Mouse (Mus musculus) heart, embryonic 15.5 days (tissue): ENCODE measurements at regions not wholly inside any gene's neighbourhood (a gene's known extent, or its start where the extent isn't known, plus 50 kb on each side); places are given as distances from the start of the nearest gene placed in this dataset.
A peak's percentile ranks its signal among the peaks of the same experiment; 100 is the strongest.

ENCODE experiments used
- ATAC-seq: fragments of 200-750 bp; cut with Nextera tagmentation; replicated peaks from 2 replicates; pipeline ENCODE4 v1.8.0; 2017; ENCODE audit warnings: low read depth, moderate TSS enrichment; ENCODE audit not compliant: insufficient number of reproducible peaks, insufficient read depth, low FRiP score
- H3K27ac ChIP-seq: fragments of 300-500 bp; sonication (generic); 2 replicates; pipeline ENCODE4 v1.5.1; 2015; ENCODE audit warnings: mild to moderate bottlenecking, inconsistent platforms
- H3K27me3 ChIP-seq: fragments of 300-500 bp; sonication (generic); 2 replicates; pipeline ENCODE4 v1.6.1; 2015; ENCODE audit warnings: inconsistent platforms
- H3K36me3 ChIP-seq: fragments of 300-500 bp; sonication (generic); 2 replicates; pipeline ENCODE4 v1.6.1; 2015; ENCODE audit warnings: mild to moderate bottlenecking, inconsistent platforms
- H3K4me1 ChIP-seq: fragments of 300-500 bp; sonication (generic); replicated peaks from 2 replicates; pipeline ENCODE4 v1.6.1; 2015; ENCODE audit warnings: inconsistent platforms
- H3K4me2 ChIP-seq: fragments of 300-500 bp; sonication (generic); 2 replicates; pipeline ENCODE4 v1.6.1; 2015; ENCODE audit warnings: inconsistent platforms, mild to moderate bottlenecking, moderate library complexity
- H3K4me3 ChIP-seq: fragments of 300-500 bp; sonication (generic); 2 replicates; pipeline ENCODE4 v1.5.1; 2015; ENCODE audit warnings: mild to moderate bottlenecking, inconsistent platforms
- H3K9ac ChIP-seq: fragments of 300-500 bp; sonication (generic); 2 replicates; pipeline ENCODE4 v1.6.1; 2015; ENCODE audit warnings: mild to moderate bottlenecking, inconsistent platforms
- H3K9me3 ChIP-seq: fragments of 300-500 bp; sonication (generic); replicated peaks from 2 replicates; pipeline ENCODE4 v1.6.1; 2016; ENCODE audit warnings: inconsistent platforms
- WGBS: fragments of 180-500 bp; shearing (Covaris S2); methylation state at CpG from one replicate; pipeline ENCODE4 v1.1.7; 2015; ENCODE audit warnings: mixed read lengths; 5-methylcytosine and 5-hydroxymethylcytosine counted together

DNA sequence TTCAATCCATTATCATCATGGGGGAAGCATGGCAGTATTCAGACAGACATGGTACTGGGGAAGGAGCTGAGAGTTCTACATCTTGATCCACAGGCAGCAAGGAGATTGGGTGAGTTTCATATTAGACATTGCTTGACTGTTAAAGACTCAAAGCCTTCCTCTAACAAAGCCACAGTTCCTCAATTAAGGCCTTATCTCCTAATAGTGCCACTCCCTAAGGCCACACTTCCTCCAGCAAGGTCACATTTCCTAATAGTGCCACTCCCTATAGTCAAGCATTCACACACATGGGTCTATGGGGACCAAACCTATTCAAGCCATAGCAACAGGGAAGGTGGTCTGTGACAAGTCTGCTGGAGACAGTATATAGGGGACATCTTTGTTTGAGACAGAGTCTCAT is 115.9 kb upstream of the Zfp64 start:
- Histone ChIP-seq H3K4me3 (no peak overlapping the region), H3K9me3 (0 out of 2 replicates have a peak, but pooled peaks cover 5% of the 10 kb centered on the region), H3K27me3 (no peaks in the 10 kb centered on the region), H3K9ac (no peak overlapping the region), H3K4me1 (no peaks in the 10 kb centered on the region), H3K27ac (no peak overlapping the region), H3K36me3 (no peaks in the 10 kb centered on the region), H3K4me2 (no peak overlapping the region)
- no peak for ATAC-seq

DNA sequence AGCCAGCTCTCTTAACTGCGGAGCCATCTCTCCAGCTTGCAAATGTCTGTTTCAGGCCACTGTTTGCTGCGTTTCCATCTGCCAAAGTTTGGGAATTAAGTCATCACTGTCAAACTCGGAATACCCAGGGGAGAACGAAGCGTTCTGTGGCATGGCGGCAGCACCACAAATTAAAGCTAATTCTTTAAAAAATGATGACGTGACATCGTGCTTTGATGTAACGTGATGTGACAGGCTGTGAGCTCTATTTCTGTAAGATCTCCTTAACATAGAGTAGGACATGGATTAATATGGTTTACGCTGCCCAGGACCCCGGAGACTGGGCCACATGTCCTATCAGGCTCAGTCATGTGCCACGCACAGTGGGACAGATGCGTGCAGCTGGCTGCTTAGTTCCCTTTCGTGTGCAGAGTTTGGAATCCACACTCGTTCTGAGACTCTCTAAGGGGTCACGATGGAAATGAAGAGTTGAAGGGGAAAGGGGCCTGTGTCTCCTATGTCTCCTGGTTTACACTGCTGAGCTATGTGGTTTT is 109.8 kb upstream of the Zfp64 start:
- Histone ChIP-seq H3K27me3 (no peaks in the 10 kb centered on the region), H3K4me1 (peaks cover 6% of the 10 kb centered on the region; the same call in 1 of the 2 replicates), H3K4me3 (no peak overlapping the region), H3K27ac (no peak overlapping the region), H3K4me2 (no peak overlapping the region), H3K36me3 (no peaks in the 10 kb centered on the region), H3K9me3 (no peaks in the 10 kb centered on the region), H3K9ac (no peak overlapping the region)
- no peak for ATAC-seq
- 84% methylated on average over 16 of the region's 16 CpGs for WGBS

DNA sequence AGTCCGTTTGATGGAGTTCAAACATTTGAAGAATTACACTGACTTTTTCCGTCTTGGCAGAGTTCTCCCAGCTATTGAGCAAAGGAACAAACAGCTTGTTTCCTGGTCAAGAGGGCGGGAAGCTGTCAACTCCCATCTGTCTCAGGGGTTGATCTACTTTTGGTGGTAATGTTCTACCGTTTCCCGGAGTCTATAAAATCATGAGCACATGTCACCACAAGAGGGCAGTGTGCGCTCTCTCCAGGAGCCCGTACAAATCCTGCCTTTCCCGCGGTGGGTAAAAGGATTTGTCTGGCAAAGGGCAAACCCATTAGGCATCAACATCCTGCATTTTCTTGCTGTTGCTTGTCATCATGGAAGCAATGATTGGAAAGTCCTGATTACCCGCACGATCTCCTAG is 106.1 kb upstream of the Zfp64 start:
- 7% methylated on average over 11 of the region's 11 CpGs for WGBS
- Histone ChIP-seq H3K4me2 (no peak overlapping the region), H3K4me3 (no peak overlapping the region), H3K9ac (no peak overlapping the region), H3K4me1 (peaks cover 6% of the 10 kb centered on the region; the same call in 1 of the 2 replicates), H3K27me3 (no peaks in the 10 kb centered on the region), H3K36me3 (no peaks in the 10 kb centered on the region), H3K9me3 (no peaks in the 10 kb centered on the region), H3K27ac (no peak overlapping the region)
- ATAC-seq = no peak

DNA sequence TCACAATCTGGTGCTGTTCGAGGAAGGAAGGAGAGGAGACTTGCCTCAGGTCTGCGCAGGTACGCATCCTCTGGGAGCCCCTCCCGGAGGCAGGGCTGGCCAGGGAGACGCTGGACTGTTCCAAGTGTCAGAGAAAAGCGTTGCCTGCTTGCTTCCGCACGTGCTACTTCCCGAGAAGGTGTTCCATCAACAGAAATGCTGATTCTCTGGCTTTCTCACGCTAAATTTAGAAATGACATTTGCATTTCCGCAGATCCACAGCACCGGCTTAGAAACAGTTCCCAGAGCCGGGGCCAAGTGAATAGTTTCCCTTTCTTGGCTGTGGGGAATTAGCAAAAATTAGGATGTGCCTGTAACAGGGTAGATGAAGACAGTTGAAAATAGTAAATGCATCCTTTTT is 105.1 kb upstream of the Zfp64 start:
- Histone ChIP-seq H3K4me1 (peaks cover 6% of the 10 kb centered on the region; the same call in 1 of the 2 replicates), H3K9me3 (no peaks in the 10 kb centered on the region), H3K27me3 (no peaks in the 10 kb centered on the region; the same call in 1 of the 2 replicates), H3K9ac (no peak overlapping the region), H3K4me3 (no peak overlapping the region), H3K36me3 (no peaks in the 10 kb centered on the region), H3K4me2 (peak overlapping the region; percentile 16; the same call in 1 of the 2 replicates), H3K27ac (no peak overlapping the region)
- ATAC-seq = no peak
- 37% methylated on average over 13 of the region's 13 CpGs for WGBS

DNA sequence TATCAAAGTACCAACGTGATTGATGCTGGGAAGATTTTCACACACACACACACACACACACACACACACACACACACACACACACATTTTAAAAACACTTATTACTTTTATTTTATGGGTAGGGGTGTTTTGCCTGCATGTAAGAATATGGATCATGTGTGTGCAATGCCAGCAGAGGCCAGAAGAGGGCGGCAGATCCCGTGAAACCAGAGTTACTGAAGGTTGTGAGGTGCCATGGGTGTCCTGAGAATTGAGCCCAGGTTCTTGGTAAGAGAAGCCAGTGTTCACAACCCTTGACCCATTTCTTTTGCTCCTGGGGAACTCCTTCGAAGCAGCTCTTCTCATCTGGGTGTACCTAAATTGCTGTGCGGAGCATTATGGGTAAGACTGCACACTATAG is 102.4 kb upstream of the Zfp64 start:
- H3K27me3 ChIP-seq = no peaks in the 10 kb centered on the region; the same call in 1 of the 2 replicates
- H3K9ac ChIP-seq = no peak overlapping the region
- H3K4me2 ChIP-seq = no peak overlapping the region
- no peaks in the 10 kb centered on the region for H3K36me3 ChIP-seq
- no peak for ATAC-seq
- no peak overlapping the region for H3K27ac ChIP-seq
- 65% methylated on average over 5 of the region's 5 CpGs for WGBS
- peaks cover 6% of the 10 kb centered on the region; the same call in 1 of the 2 replicates for H3K4me1 ChIP-seq
- H3K4me3 ChIP-seq = no peak overlapping the region
- H3K9me3 ChIP-seq = no peaks in the 10 kb centered on the region

DNA sequence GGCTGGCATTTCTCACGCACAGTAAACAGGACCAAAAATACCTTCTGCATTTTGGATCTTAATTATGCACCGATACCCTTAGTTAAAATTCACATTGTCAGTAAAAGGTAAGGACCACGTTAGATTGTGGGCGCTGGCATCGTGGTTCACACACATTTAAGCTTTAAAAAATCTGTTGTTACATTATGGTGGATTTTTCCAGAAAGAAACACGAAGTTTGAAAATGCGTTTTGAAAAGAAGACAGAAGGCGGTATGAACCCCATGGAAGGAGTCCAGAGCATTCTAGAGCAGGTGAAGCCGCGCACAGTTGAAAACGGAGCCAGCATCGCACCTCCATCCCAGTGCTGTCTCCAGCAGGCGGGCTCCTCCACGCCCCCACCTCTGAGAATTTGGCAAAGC is 94.6 kb upstream of the Zfp64 start:
- no peak overlapping the region for H3K4me2 ChIP-seq
- no peaks in the 10 kb centered on the region for H3K4me1 ChIP-seq
- H3K27ac ChIP-seq = no peak overlapping the region
- no peak overlapping the region for H3K9ac ChIP-seq
- H3K4me3 ChIP-seq = no peak overlapping the region
- H3K9me3 ChIP-seq = no peaks in the 10 kb centered on the region
- H3K27me3 ChIP-seq = no peaks in the 10 kb centered on the region
- WGBS = 84% methylated on average over 14 of the region's 14 CpGs
- no peaks in the 10 kb centered on the region for H3K36me3 ChIP-seq
- ATAC-seq = no peak

DNA sequence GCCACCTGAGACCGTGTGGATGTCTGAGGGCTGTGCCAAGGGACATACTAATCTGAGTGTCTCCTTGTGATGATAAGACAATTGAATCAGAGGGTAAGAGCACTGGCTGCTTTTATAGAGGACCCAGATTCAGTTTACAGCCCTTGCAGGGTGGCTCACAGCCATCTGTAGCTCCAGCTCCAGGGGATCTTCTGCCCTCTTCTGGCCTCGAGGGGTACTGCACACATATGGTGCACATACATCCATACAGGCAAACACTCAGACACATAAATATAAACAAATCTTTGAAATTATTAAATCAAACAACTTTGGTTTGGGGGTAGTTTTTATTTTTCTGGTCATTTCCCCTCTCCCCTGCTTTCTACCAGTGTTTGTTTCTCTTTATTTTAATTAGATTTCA is 86.4 kb upstream of the Zfp64 start:
- no peaks in the 10 kb centered on the region for H3K9me3 ChIP-seq

DNA sequence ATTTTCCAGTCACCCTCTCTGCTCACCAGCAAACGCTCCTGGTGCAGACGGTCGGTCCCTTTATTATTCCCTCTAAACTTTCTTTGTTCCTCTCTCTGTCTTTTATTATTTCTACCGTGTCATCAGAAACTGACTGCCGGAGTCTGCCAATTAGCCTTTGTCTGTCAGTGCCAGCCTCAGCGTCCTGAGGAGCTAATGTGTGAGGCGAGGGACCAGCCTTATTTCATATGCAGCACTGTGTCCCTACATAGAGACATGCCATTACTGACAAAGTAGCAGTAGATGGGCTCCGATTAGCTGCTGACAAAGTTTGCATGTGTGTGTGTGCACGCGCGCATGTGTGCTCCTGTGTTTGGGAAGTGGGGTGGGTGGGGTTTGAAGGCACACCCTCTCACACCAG is 82.6 kb upstream of the Zfp64 start:
- H3K4me2 ChIP-seq = no peak overlapping the region
- WGBS = 88% methylated on average over 11 of the region's 11 CpGs
- no peak overlapping the region for H3K27ac ChIP-seq
- H3K27me3 ChIP-seq = no peaks in the 10 kb centered on the region
- no peak overlapping the region for H3K9ac ChIP-seq
- no peaks in the 10 kb centered on the region for H3K9me3 ChIP-seq
- no peak for ATAC-seq
- H3K4me1 ChIP-seq = no peaks in the 10 kb centered on the region
- no peaks in the 10 kb centered on the region for H3K36me3 ChIP-seq
- H3K4me3 ChIP-seq = no peak overlapping the region

More for the DNA sequence above, 86.4 kb upstream of the Zfp64 start:
- Histone ChIP-seq H3K27ac (no peak overlapping the region), H3K27me3 (no peaks in the 10 kb centered on the region), H3K4me2 (no peak overlapping the region), H3K4me1 (no peaks in the 10 kb centered on the region), H3K4me3 (no peak overlapping the region), H3K9ac (no peak overlapping the region), H3K36me3 (no peaks in the 10 kb centered on the region)
- 86% methylated on average over 2 of the region's 2 CpGs for WGBS
- no peak for ATAC-seq

DNA sequence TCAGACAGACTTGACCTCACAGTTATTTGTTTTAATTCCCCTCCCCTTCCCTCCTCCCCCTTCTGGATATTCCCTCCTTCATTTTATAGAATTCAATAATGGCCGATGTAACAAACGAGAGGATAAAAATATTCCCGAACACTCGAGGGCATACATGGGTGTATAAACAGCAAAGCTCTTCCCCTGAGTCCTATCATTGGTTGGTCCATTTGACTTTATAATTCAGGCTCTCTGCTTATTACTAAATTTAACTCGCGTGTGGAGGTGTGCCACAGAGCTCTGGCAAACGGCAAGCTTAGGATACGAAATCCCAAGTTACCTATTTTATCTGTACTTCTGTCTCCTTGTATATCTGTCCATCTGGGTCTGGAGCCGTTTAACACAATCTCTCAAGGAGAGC is 82.1 kb upstream of the Zfp64 start:
- WGBS = 75% methylated on average over 9 of the region's 9 CpGs
- H3K9me3 ChIP-seq = no peaks in the 10 kb centered on the region
- no peak for ATAC-seq

DNA sequence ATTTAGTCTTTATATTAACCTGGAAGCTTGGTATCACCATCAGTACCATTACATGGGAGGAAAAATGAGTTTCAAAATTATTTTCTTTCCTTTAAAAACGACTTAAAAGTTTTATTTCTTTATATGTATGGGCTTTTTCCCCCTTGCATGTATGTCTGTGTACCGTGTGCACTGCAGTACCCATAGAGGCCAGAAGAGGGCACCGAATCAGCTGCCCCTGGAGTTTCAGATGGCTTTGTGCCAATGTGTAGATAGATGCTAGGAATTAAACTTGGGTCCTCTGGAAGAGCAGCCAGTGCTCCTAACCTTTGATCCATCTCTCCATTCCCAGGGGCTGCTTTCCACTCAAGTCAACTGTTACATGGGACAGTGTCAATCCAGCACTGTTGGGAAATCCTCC is 79.9 kb upstream of the Zfp64 start:
- H3K4me2 ChIP-seq = no peak overlapping the region
- no peak overlapping the region for H3K9ac ChIP-seq
- 29% methylated on average over 3 of the region's 3 CpGs for WGBS
- H3K9me3 ChIP-seq = no peaks in the 10 kb centered on the region
- H3K27me3 ChIP-seq = no peaks in the 10 kb centered on the region
- no peaks in the 10 kb centered on the region for H3K36me3 ChIP-seq
- no peak for ATAC-seq
- H3K4me1 ChIP-seq = no peaks in the 10 kb centered on the region
- H3K4me3 ChIP-seq = no peak overlapping the region
- no peak overlapping the region for H3K27ac ChIP-seq

More for the DNA sequence above, 82.1 kb upstream of the Zfp64 start:
- H3K27me3 ChIP-seq = no peaks in the 10 kb centered on the region
- H3K9ac ChIP-seq = no peak overlapping the region
- H3K36me3 ChIP-seq = no peaks in the 10 kb centered on the region
- H3K4me1 ChIP-seq = no peaks in the 10 kb centered on the region
- no peak overlapping the region for H3K4me3 ChIP-seq
- H3K4me2 ChIP-seq = no peak overlapping the region
- H3K27ac ChIP-seq = no peak overlapping the region

DNA sequence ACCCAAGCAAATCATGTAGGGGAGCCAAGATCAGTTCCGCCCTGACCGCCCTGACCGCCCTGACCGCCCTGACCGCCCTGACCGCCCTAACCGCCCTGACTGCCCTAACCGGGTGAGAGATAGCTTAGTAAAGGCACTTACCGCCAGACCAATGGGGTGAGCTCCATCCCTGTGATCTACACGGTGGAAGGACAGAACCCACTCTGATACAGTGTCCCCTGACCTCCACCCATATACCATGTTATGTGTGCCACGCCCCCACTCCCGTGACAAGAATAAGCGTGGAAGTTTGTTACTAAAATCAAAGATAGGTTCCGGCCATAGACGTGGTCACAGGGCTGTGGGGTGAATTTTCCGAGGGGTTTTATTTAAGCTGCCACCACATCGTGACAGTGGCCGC is 78.6 kb upstream of the Zfp64 start:
- no peak overlapping the region for H3K9ac ChIP-seq
- no peaks in the 10 kb centered on the region for H3K4me1 ChIP-seq
- no peaks in the 10 kb centered on the region for H3K36me3 ChIP-seq
- no peak overlapping the region for H3K4me2 ChIP-seq
- H3K27ac ChIP-seq = no peak overlapping the region
- H3K9me3 ChIP-seq = no peaks in the 10 kb centered on the region
- WGBS = 54% methylated on average over 18 of the region's 18 CpGs
- no peak for ATAC-seq
- H3K4me3 ChIP-seq = no peak overlapping the region
- no peaks in the 10 kb centered on the region for H3K27me3 ChIP-seq

DNA sequence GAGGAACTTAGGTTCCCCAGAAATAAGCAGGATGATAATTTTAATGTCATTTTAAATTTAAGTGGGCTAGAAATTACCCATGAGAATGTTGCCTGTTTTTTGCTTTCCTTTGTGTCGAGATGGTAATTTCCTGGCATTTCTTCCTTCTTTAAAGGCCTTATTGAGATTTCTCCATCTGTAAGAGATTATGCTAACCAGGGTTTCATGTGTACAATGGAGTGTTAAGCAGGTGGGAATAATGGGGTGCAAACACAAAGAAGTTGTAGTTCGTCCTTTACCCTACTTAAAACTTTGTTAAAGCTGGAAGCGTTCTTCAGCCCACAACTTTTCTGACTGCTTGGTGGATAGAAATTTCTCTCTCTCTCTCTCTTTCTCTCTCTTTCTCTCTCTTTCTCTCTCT is 77.8 kb upstream of the Zfp64 start:
- H3K4me3 ChIP-seq = no peak overlapping the region
- no peaks in the 10 kb centered on the region for H3K9me3 ChIP-seq
- no peak for ATAC-seq
- no peak overlapping the region for H3K9ac ChIP-seq
- WGBS = 79% methylated on average over 3 of the region's 3 CpGs
- H3K27me3 ChIP-seq = no peaks in the 10 kb centered on the region
- H3K36me3 ChIP-seq = no peaks in the 10 kb centered on the region
- H3K4me1 ChIP-seq = no peaks in the 10 kb centered on the region
- H3K27ac ChIP-seq = no peak overlapping the region
- no peak overlapping the region for H3K4me2 ChIP-seq
